Mouse (Mus musculus): Measurements from ENCODE around the gene Hist1h2af.
"Not testable (repeated sequence)": the region's sequence is repeated elsewhere in the genome, so short reads cannot be mapped to it uniquely, and the experiment has no call there.

Gene Hist1h2af

GRCm38 (mm10) chr13:23536076-23536822, 2.5 kb downstream of the Hist1h2af start:
- DNase-seq: no peak

- DNase-seq: no peak
These were observed 3.5 kb downstream of the Hist1h2af start for GRCm38 (mm10) chr13:23537006-23537710.

GRCm38 (mm10) chr13:23538249-23538648, 4.5 kb downstream of the Hist1h2af start:
- DNase-seq: no peak

- not testable (repeated sequence) for DNase-seq
These were observed 6.1 kb downstream of the Hist1h2af start for GRCm38 (mm10) chr13:23539821-23540220.

- DNase-seq: no peak
These were observed 7.8 kb downstream of the Hist1h2af start for GRCm38 (mm10) chr13:23541497-23541896.

- not testable (repeated sequence) for DNase-seq
These were observed 8.7 kb downstream of the Hist1h2af start for GRCm38 (mm10) chr13:23542225-23542980.

- peak; percentile 56 for DNase-seq
These were observed 9.4 kb downstream of the Hist1h2af start, which contains the start of gene Hist1h2bh for GRCm38 (mm10) chr13:23542999-23543607. Hist1h2bh (minus strand) TSS chr13:23543392.

GRCm38 (mm10) chr13:23543965-23544786, 10.5 kb downstream of the Hist1h2af start, which contains the start of gene Hist1h3f:
Hist1h3f (plus strand) TSS chr13:23544052.
- peak; percentile 68 for DNase-seq

- DNase-seq: not testable (repeated sequence)
These were observed 11.0 kb downstream of the Hist1h2af start for GRCm38 (mm10) chr13:23544787-23545120.

- no peak for DNase-seq
These were observed 13.0 kb downstream of the Hist1h2af start for GRCm38 (mm10) chr13:23546694-23547093.

GRCm38 (mm10) chr13:23550761-23551145, 17.0 kb downstream of the Hist1h2af start:
- no peak for DNase-seq

- DNase-seq: peak; percentile 82
These were observed 17.6 kb downstream of the Hist1h2af start, which contains the start of gene Hist1h4f for GRCm38 (mm10) chr13:23551146-23551834. Hist1h4f (minus strand) TSS chr13:23551648.

GRCm38 (mm10) chr13:23551931-23552914, 18.5 kb downstream of the Hist1h2af start:
- DNase-seq: no peak

GRCm38 (mm10) chr13:23552962-23553361, 19.3 kb downstream of the Hist1h2af start, which contains the start of gene Hist1h1d:
Hist1h1d (plus strand) TSS chr13:23553262.
- DNase-seq: no peak

- DNase-seq: no peak
These were observed 20.7 kb downstream of the Hist1h2af start for GRCm38 (mm10) chr13:23554393-23554792.

- peak; percentile 70 for DNase-seq
These were observed 21.5 kb downstream of the Hist1h2af start for GRCm38 (mm10) chr13:23554925-23555838.

GRCm38 (mm10) chr13:23555839-23556416, 22.2 kb downstream of the Hist1h2af start:
- DNase-seq: peak; percentile 64

GRCm38 (mm10) chr13:23556906-23557305, 23.2 kb downstream of the Hist1h2af start:
- no peak for DNase-seq

Measured in lung, postnatal 14 days (tissue).